In genomic region chr3:51416364-51417134, GRCm38 (mm10) we compare ENCODE assay signal across 8 mouse cellular contexts. TPM values are rescaled to one million over a fixed set of nuclear protein-coding genes. Genes with fewer than 3 reads are reported as not detected.
A peak's percentile ranks its signal among the peaks of the same experiment; 100 is the strongest.
DNase-seq lines count a peak whose midpoint lies in the region; ATAC-seq and TF ChIP-seq lines count a peak whose summit lies in the region.

No protein-coding gene starts in this region.

- under 1% methylated on average over 68 of the region's 68 CpGs for WGBS in embryonic facial prominence, embryonic 10.5 days
- 1% methylated on average over 52 of the region's 68 CpGs for WGBS in intestine, postnatal 0 days
- under 1% methylated on average over 56 of the region's 68 CpGs for WGBS in liver, embryonic 12.5 days (ENCODE audit: insufficient replicate concordance)

- peak; percentile 19 for TF ChIP-seq POLR2A in myocyte (IDR thresholded peaks at IDR 0.05; ENCODE audit: insufficient read length, low read depth)

- DNase-seq in A20 (ENCODE audit: low read depth, low spot score) (peak; percentile 76), adipocyte (ENCODE audit: low spot score) (peak; percentile 54)
- peak; percentile 69 for DNase-seq in embryonic facial prominence, embryonic 10.5 days (ENCODE audit: low spot score)
- DNase-seq in heart, adult 11 months = peak; percentile 96
- DNase-seq in testis, postnatal 10 days (ENCODE audit: low spot score) = peak; percentile 72

- H3K36me3 ChIP-seq in embryonic facial prominence, embryonic 10.5 days (replicated peaks) = peaks cover 16% of the 10 kb centered on the region
- no peaks in the 10 kb centered on the region for H3K36me3 ChIP-seq in intestine, postnatal 0 days (ENCODE audit: control insufficient read depth, insufficient read depth)
- H3K36me3 ChIP-seq in liver, embryonic 12.5 days = peaks cover 16% of the 10 kb centered on the region; the same call in 1 of the 2 replicates
- H3K36me3 ChIP-seq in myocyte (ENCODE audit: control insufficient read depth, insufficient read depth) = no peaks in the 10 kb centered on the region

- peaks cover 50% of the 10 kb centered on the region for H3K79me2 ChIP-seq in myocyte (ENCODE audit: control insufficient read depth, insufficient read depth)

- H3K4me2 ChIP-seq in intestine, postnatal 0 days (replicated peaks; ENCODE audit: low read depth) = peak overlapping the region; percentile 77
- peak overlapping the region; percentile 85 for H3K4me2 ChIP-seq in liver, embryonic 12.5 days
- peak overlapping the region; percentile 67 for H3K4me2 ChIP-seq in myocyte (ENCODE audit: low read depth)

- peak overlapping the region; percentile 98 for H3K9ac ChIP-seq in intestine, postnatal 0 days (ENCODE audit: low read depth, low read length)
- peak overlapping the region; percentile 99 for H3K9ac ChIP-seq in liver, embryonic 12.5 days

- peak overlapping the region; percentile 97 for H3K27ac ChIP-seq in embryonic facial prominence, embryonic 10.5 days (replicated peaks)
- H3K27ac ChIP-seq in intestine, postnatal 0 days (ENCODE audit: low read depth, low read length) = peak overlapping the region; percentile 96
- H3K27ac ChIP-seq in liver, embryonic 12.5 days = peak overlapping the region; percentile 97

- H3ac ChIP-seq in myocyte (ENCODE audit: control insufficient read depth, insufficient read length) = peak overlapping the region; percentile 89

- H3K4me1 ChIP-seq in embryonic facial prominence, embryonic 10.5 days = peaks cover 24% of the 10 kb centered on the region
- peaks cover 13% of the 10 kb centered on the region; the same call in 1 of the 2 replicates for H3K4me1 ChIP-seq in intestine, postnatal 0 days (replicated peaks; ENCODE audit: control insufficient read depth, insufficient read depth, low read length)
- peaks cover 58% of the 10 kb centered on the region for H3K4me1 ChIP-seq in liver, embryonic 12.5 days

- no peaks in the 10 kb centered on the region for H3K9me3 ChIP-seq in embryonic facial prominence, embryonic 10.5 days
- H3K9me3 ChIP-seq in intestine, postnatal 0 days (ENCODE audit: control insufficient read depth) = no peaks in the 10 kb centered on the region
- no peaks in the 10 kb centered on the region for H3K9me3 ChIP-seq in liver, embryonic 12.5 days (replicated peaks)

- no peaks in the 10 kb centered on the region for H3K27me3 ChIP-seq in embryonic facial prominence, embryonic 10.5 days (replicated peaks; ENCODE audit: low read depth, poor library complexity, severe bottlenecking)
- no peaks in the 10 kb centered on the region for H3K27me3 ChIP-seq in intestine, postnatal 0 days (replicated peaks; ENCODE audit: control insufficient read depth, insufficient read depth, low read length)
- H3K27me3 ChIP-seq in liver, embryonic 12.5 days (replicated peaks) = no peaks in the 10 kb centered on the region
- H3K27me3 ChIP-seq in myocyte (ENCODE audit: control insufficient read depth, insufficient read depth, insufficient read length) = no peaks in the 10 kb centered on the region

- H3K4me3 ChIP-seq in embryonic facial prominence, embryonic 10.5 days = peak overlapping the region; percentile 100
- peak overlapping the region; percentile 93 for H3K4me3 ChIP-seq in intestine, postnatal 0 days (ENCODE audit: low read depth, low read length)
- H3K4me3 ChIP-seq in liver, embryonic 12.5 days = peak overlapping the region; percentile 99
- H3K4me3 ChIP-seq in myocyte = peak overlapping the region; percentile 79

- ATAC-seq in intestine, postnatal 0 days = peak; percentile 44
- ATAC-seq in liver, embryonic 12.5 days = peak; percentile 53

- no peak for TF ChIP-seq CTCF in intestine, postnatal 0 days (IDR thresholded peaks at IDR 0.05; ENCODE audit: low read depth)

TF ChIP-seq in myocyte, 11 proteins besides CTCF, POLR2A, EP300 and RAD21:
- TF ChIP-seq TCF12 (IDR thresholded peaks at IDR 0.05; ENCODE audit: insufficient read depth, poor library complexity, severe bottlenecking) (no peak), E2F4 (IDR thresholded peaks at IDR 0.05; ENCODE audit: insufficient read depth) (no peak), MYOG (IDR thresholded peaks at IDR 0.05; ENCODE audit: control insufficient read depth in 1 of 3, insufficient read depth in 1 of 3, insufficient read length in 2 of 3, low read depth in 2 of 3) (peak in 2 of 3 experiments; percentile 42 to 70), MYOD1 (IDR thresholded peaks at IDR 0.05; ENCODE audit: control insufficient read depth in 1 of 3, insufficient read length in 2 of 3, low read depth in 2 of 3) (peak in 2 of 3 experiments; percentile 63 to 82)

RNA-seq across cellular contexts. Expression of gene Naa15, which starts 1.6 kb away (rescaled TPM):
- polyA plus RNA-seq in embryonic facial prominence, embryonic 10.5 days (2016; fragmentation: Nextera tagmentation; extraction: Ambion mirVana) = 68.2 and 69.9 TPM in 2 replicates
- polyA plus RNA-seq in intestine, postnatal 0 days (2015; fragmentation: Nextera tagmentation; extraction: Ambion mirVana) = 14.4 and 16.3 TPM in 2 replicates
- 41.9 and 49.9 TPM in 2 replicates for polyA plus RNA-seq in liver, embryonic 12.5 days (2016; fragmentation: Nextera tagmentation; extraction: Ambion mirVana)
- polyA plus RNA-seq in myocyte (2012; fragmentation: generic; extraction: Trizol) = 8.4 TPM

RNA-seq across cellular contexts. Expression of gene Ndufc1, which starts 7.8 kb away (rescaled TPM):
- 646 and 663 TPM in 2 replicates for polyA plus RNA-seq in embryonic facial prominence, embryonic 10.5 days (2016; fragmentation: Nextera tagmentation; extraction: Ambion mirVana)
- 1,384 and 1,395 TPM in 2 replicates for polyA plus RNA-seq in intestine, postnatal 0 days (2015; fragmentation: Nextera tagmentation; extraction: Ambion mirVana)
- polyA plus RNA-seq in liver, embryonic 12.5 days (2016; fragmentation: Nextera tagmentation; extraction: Ambion mirVana) = 539 and 560 TPM in 2 replicates
- 584 TPM for polyA plus RNA-seq in myocyte (2012; fragmentation: generic; extraction: Trizol)

RNA-seq across cellular contexts. Expression of gene Mgarp, which starts 20.0 kb away (rescaled TPM):
- 8.0 and 8.7 TPM in 2 replicates for polyA plus RNA-seq in embryonic facial prominence, embryonic 10.5 days (2016; fragmentation: Nextera tagmentation; extraction: Ambion mirVana)
- polyA plus RNA-seq in intestine, postnatal 0 days (2015; fragmentation: Nextera tagmentation; extraction: Ambion mirVana) = 0.41 and 0.59 TPM in 2 replicates
- polyA plus RNA-seq in liver, embryonic 12.5 days (2016; fragmentation: Nextera tagmentation; extraction: Ambion mirVana) = 1.3 and 1.7 TPM in 2 replicates
- polyA plus RNA-seq in myocyte (2012; fragmentation: generic; extraction: Trizol) = 0.88 TPM

Comparison
In these comparisons a context has a peak if more than half of its experiments do, and no peak if none do; other contexts are left out.
1. Peak in every context shown above with its lines: DNase-seq, ATAC-seq, H3K4me3 ChIP-seq and H3K27ac ChIP-seq.